Mouse (Mus musculus): ENCODE data around the gene Btbd9. TPM values are rescaled to one million over a fixed set of nuclear protein-coding genes. Genes with fewer than 3 reads are reported as not detected.

The Btbd9 gene
- polyA plus RNA-seq, 1 experiment from 2014 or later = 98.0 TPM

GRCm38 (mm10) chr17:30498376-30498719, 77.9 kb downstream of the Btbd9 start:
- Histone ChIP-seq H3K27me3 (no peaks in the 10 kb centered on the region), H3K4me1 (peaks cover 21% of the 10 kb centered on the region), H3K27ac (replicated peaks) (peak overlapping the region; percentile 43; the same call in 1 of the 2 replicates), H3K36me3 (no peaks in the 10 kb centered on the region), H3K9ac (replicated peaks) (no peak overlapping the region), H3K9me3 (no peaks in the 10 kb centered on the region), H3K4me3 (no peak overlapping the region), H3K4me2 (replicated peaks) (no peak overlapping the region)
- WGBS = 62% methylated on average over 6 of the region's 6 CpGs
- ATAC-seq (ENCODE audit: low FRiP score, low read depth) = no peak

- Histone ChIP-seq H3K27ac (replicated peaks) (peak overlapping the region; percentile 74), H3K4me1 (peaks cover 21% of the 10 kb centered on the region), H3K4me3 (no peak overlapping the region), H3K36me3 (no peaks in the 10 kb centered on the region), H3K9me3 (no peaks in the 10 kb centered on the region), H3K4me2 (replicated peaks) (peak overlapping the region; percentile 12; the same call in 1 of the 2 replicates), H3K9ac (replicated peaks) (no peak overlapping the region), H3K27me3 (no peaks in the 10 kb centered on the region)
- ATAC-seq (ENCODE audit: low FRiP score, low read depth) = peak; percentile 72; the same call in 1 of the 2 replicates
- WGBS = 30% methylated on average over 11 of the region's 11 CpGs
Observed at GRCm38 (mm10) chr17:30497525-30498375, 78.5 kb downstream of the Btbd9 start.

- Histone ChIP-seq H3K27ac (replicated peaks) (no peak overlapping the region), H3K4me2 (replicated peaks) (no peak overlapping the region), H3K9me3 (no peaks in the 10 kb centered on the region), H3K4me3 (no peak overlapping the region), H3K4me1 (peaks cover 23% of the 10 kb centered on the region), H3K9ac (replicated peaks) (no peak overlapping the region), H3K27me3 (no peaks in the 10 kb centered on the region), H3K36me3 (no peaks in the 10 kb centered on the region; the same call in 1 of the 2 replicates)
- no peak for ATAC-seq (ENCODE audit: low FRiP score, low read depth)
- WGBS = 84% methylated on average over 2 of the region's 2 CpGs
Observed at GRCm38 (mm10) chr17:30495567-30495966, 80.7 kb downstream of the Btbd9 start.

- Histone ChIP-seq H3K9me3 (no peaks in the 10 kb centered on the region), H3K4me2 (replicated peaks) (no peak overlapping the region), H3K36me3 (no peaks in the 10 kb centered on the region; the same call in 1 of the 2 replicates), H3K27ac (replicated peaks) (no peak overlapping the region), H3K9ac (replicated peaks) (no peak overlapping the region), H3K27me3 (no peaks in the 10 kb centered on the region), H3K4me3 (no peak overlapping the region), H3K4me1 (peaks cover 25% of the 10 kb centered on the region)
- ATAC-seq (ENCODE audit: low FRiP score, low read depth) = no peak
- 69% methylated on average over 2 of the region's 2 CpGs for WGBS
Observed at GRCm38 (mm10) chr17:30495154-30495553, 81.1 kb downstream of the Btbd9 start.

GRCm38 (mm10) chr17:30493481-30493880, 82.8 kb downstream of the Btbd9 start:
- ATAC-seq (ENCODE audit: low FRiP score, low read depth) = no peak
- H3K4me1 ChIP-seq = peaks cover 27% of the 10 kb centered on the region
- H3K9me3 ChIP-seq = no peaks in the 10 kb centered on the region

GRCm38 (mm10) chr17:30492191-30492590, 84.1 kb downstream of the Btbd9 start:
- Histone ChIP-seq H3K36me3 (no peaks in the 10 kb centered on the region; the same call in 1 of the 2 replicates), H3K9me3 (no peaks in the 10 kb centered on the region), H3K27me3 (no peaks in the 10 kb centered on the region), H3K4me1 (peaks cover 16% of the 10 kb centered on the region), H3K4me2 (replicated peaks) (no peak overlapping the region), H3K9ac (replicated peaks) (no peak overlapping the region), H3K27ac (replicated peaks) (no peak overlapping the region), H3K4me3 (no peak overlapping the region)
- no peak for ATAC-seq (ENCODE audit: low FRiP score, low read depth)
- 95% methylated on average over 5 of the region's 5 CpGs for WGBS

More at GRCm38 (mm10) chr17:30493481-30493880, 82.8 kb downstream of the Btbd9 start:
- no peak overlapping the region for H3K4me3 ChIP-seq
- no peaks in the 10 kb centered on the region for H3K27me3 ChIP-seq
- H3K4me2 ChIP-seq (replicated peaks) = no peak overlapping the region
- WGBS = 96% methylated on average over 6 of the region's 6 CpGs
- H3K27ac ChIP-seq (replicated peaks) = no peak overlapping the region
- H3K9ac ChIP-seq (replicated peaks) = no peak overlapping the region
- no peaks in the 10 kb centered on the region; the same call in 1 of the 2 replicates for H3K36me3 ChIP-seq

GRCm38 (mm10) chr17:30491601-30492000, 84.7 kb downstream of the Btbd9 start:
- no peaks in the 10 kb centered on the region for H3K9me3 ChIP-seq
- no peaks in the 10 kb centered on the region; the same call in 1 of the 2 replicates for H3K36me3 ChIP-seq
- no peak overlapping the region for H3K4me2 ChIP-seq (replicated peaks)
- 95% methylated on average over 8 of the region's 8 CpGs for WGBS
- no peak overlapping the region for H3K9ac ChIP-seq (replicated peaks)
- H3K27me3 ChIP-seq = no peaks in the 10 kb centered on the region
- H3K4me3 ChIP-seq = no peak overlapping the region
- H3K4me1 ChIP-seq = peaks cover 16% of the 10 kb centered on the region
- H3K27ac ChIP-seq (replicated peaks) = no peak overlapping the region
- ATAC-seq (ENCODE audit: low FRiP score, low read depth) = no peak

- 62% methylated on average over 7 of the region's 7 CpGs for WGBS
- H3K4me2 ChIP-seq (replicated peaks) = no peak overlapping the region
- peak overlapping the region; percentile 22; the same call in 1 of the 2 replicates for H3K27ac ChIP-seq (replicated peaks)
- no peaks in the 10 kb centered on the region for H3K9me3 ChIP-seq
- H3K4me1 ChIP-seq = peaks cover 16% of the 10 kb centered on the region
- H3K4me3 ChIP-seq = no peak overlapping the region
- no peak overlapping the region for H3K9ac ChIP-seq (replicated peaks)
- no peaks in the 10 kb centered on the region; the same call in 1 of the 2 replicates for H3K36me3 ChIP-seq
- no peak for ATAC-seq (ENCODE audit: low FRiP score, low read depth)
- H3K27me3 ChIP-seq = no peaks in the 10 kb centered on the region
Observed at GRCm38 (mm10) chr17:30490601-30491000, 85.7 kb downstream of the Btbd9 start.

- Histone ChIP-seq H3K4me3 (no peak overlapping the region), H3K4me1 (peaks cover 16% of the 10 kb centered on the region), H3K27me3 (no peaks in the 10 kb centered on the region), H3K9me3 (no peaks in the 10 kb centered on the region), H3K9ac (replicated peaks) (no peak overlapping the region), H3K4me2 (replicated peaks) (no peak overlapping the region), H3K27ac (replicated peaks) (peak overlapping the region; percentile 63), H3K36me3 (no peaks in the 10 kb centered on the region; the same call in 1 of the 2 replicates)
- ATAC-seq (ENCODE audit: low FRiP score, low read depth) = no peak
- WGBS = 73% methylated on average over 5 of the region's 5 CpGs
Observed at GRCm38 (mm10) chr17:30490086-30490485, 86.2 kb downstream of the Btbd9 start.

- H3K27ac ChIP-seq (replicated peaks) = peak overlapping the region; percentile 63
- no peak overlapping the region for H3K9ac ChIP-seq (replicated peaks)
- H3K4me1 ChIP-seq = peaks cover 12% of the 10 kb centered on the region
- no peak overlapping the region for H3K4me2 ChIP-seq (replicated peaks)
- no peaks in the 10 kb centered on the region for H3K27me3 ChIP-seq
- no peaks in the 10 kb centered on the region for H3K9me3 ChIP-seq
- H3K36me3 ChIP-seq = no peaks in the 10 kb centered on the region; the same call in 1 of the 2 replicates
- H3K4me3 ChIP-seq = no peak overlapping the region
- WGBS = 19% methylated on average over 7 of the region's 7 CpGs
- ATAC-seq (ENCODE audit: low FRiP score, low read depth) = peak; percentile 49; the same call in 1 of the 2 replicates
Observed at GRCm38 (mm10) chr17:30489629-30490028, 86.7 kb downstream of the Btbd9 start.

GRCm38 (mm10) chr17:30487695-30488094, 88.6 kb downstream of the Btbd9 start:
- Histone ChIP-seq H3K4me1 (peaks cover 11% of the 10 kb centered on the region), H3K9ac (replicated peaks) (no peak overlapping the region), H3K36me3 (peaks cover 7% of the 10 kb centered on the region), H3K9me3 (no peaks in the 10 kb centered on the region), H3K4me2 (replicated peaks) (no peak overlapping the region), H3K27ac (replicated peaks) (no peak overlapping the region), H3K27me3 (no peaks in the 10 kb centered on the region), H3K4me3 (no peak overlapping the region)
- no peak for ATAC-seq (ENCODE audit: low FRiP score, low read depth)
- WGBS = 91% methylated on average over 5 of the region's 5 CpGs

GRCm38 (mm10) chr17:30485067-30485854, 91.0 kb downstream of the Btbd9 start:
- peaks cover 7% of the 10 kb centered on the region; the same call in 1 of the 2 replicates for H3K36me3 ChIP-seq
- H3K9ac ChIP-seq (replicated peaks) = no peak overlapping the region
- 90% methylated on average over 4 of the region's 4 CpGs for WGBS
- H3K27ac ChIP-seq (replicated peaks) = no peak overlapping the region
- H3K9me3 ChIP-seq = no peaks in the 10 kb centered on the region
- no peak for ATAC-seq (ENCODE audit: low FRiP score, low read depth)
- H3K27me3 ChIP-seq = no peaks in the 10 kb centered on the region
- peaks cover 7% of the 10 kb centered on the region for H3K4me1 ChIP-seq
- H3K4me2 ChIP-seq (replicated peaks) = no peak overlapping the region
- H3K4me3 ChIP-seq = no peak overlapping the region

Measured in midbrain, embryonic 12.5 days (tissue).